Mouse (Mus musculus) common myeloid progenitor, adult 5-6 weeks (primary cell): ENCODE results near the gene Rgsl1. TPM values are rescaled to one million over a fixed set of nuclear protein-coding genes. Genes with fewer than 3 reads are reported as not detected.
"Not testable (repeated sequence)": the region's sequence is repeated elsewhere in the genome, so short reads cannot be mapped to it uniquely, and the experiment has no call there.

Experiments
- ATAC-seq: replicated peaks from 2 replicates; pipeline ENCODE4 v1.8.0; 2016; ENCODE audit warnings: low read depth, mild to moderate bottlenecking, moderate TSS enrichment, inconsistent platforms; ENCODE audit not compliant: poor library complexity, severe bottlenecking
- total RNA-seq: library from RNA; stranded (forward); fragments of 200-1000, 187-1606 nt; gene quantifications from 2 replicates; pipeline ENCODE4 v1.2.3, GENCODE M21; 2017

Gene Rgsl1
- total RNA-seq, 1 experiment from 2014 or later, result not detected

- no peak for ATAC-seq
Measured at GRCm38 (mm10) chr1:153778205-153778604, 65.7 kb downstream of the Rgsl1 start.

- ATAC-seq, result no peak
Measured at GRCm38 (mm10) chr1:153776257-153776656, 67.7 kb downstream of the Rgsl1 start.

- ATAC-seq, result no peak
Measured at GRCm38 (mm10) chr1:153775174-153775573, 68.8 kb downstream of the Rgsl1 start.

- ATAC-seq, result no peak
Measured at GRCm38 (mm10) chr1:153770776-153771167, 73.2 kb downstream of the Rgsl1 start.

- ATAC-seq, result no peak
Measured at GRCm38 (mm10) chr1:153769998-153770775, 73.8 kb downstream of the Rgsl1 start.

GRCm38 (mm10) chr1:153769571-153769970 is 74.4 kb downstream of the Rgsl1 start:
- not testable (repeated sequence) for ATAC-seq

GRCm38 (mm10) chr1:153768465-153768864 is 75.5 kb downstream of the Rgsl1 start:
- ATAC-seq, result peak; percentile 62

GRCm38 (mm10) chr1:153767281-153767680 is 76.7 kb downstream of the Rgsl1 start:
- ATAC-seq, result no peak

- ATAC-seq, result no peak
Measured at GRCm38 (mm10) chr1:153766298-153766697, 77.6 kb downstream of the Rgsl1 start.

GRCm38 (mm10) chr1:153764136-153764535 is 79.8 kb downstream of the Rgsl1 start:
- ATAC-seq, result no peak

GRCm38 (mm10) chr1:153753725-153754464 is 90.0 kb downstream of the Rgsl1 start:
- no peak for ATAC-seq

GRCm38 (mm10) chr1:153752521-153752920 is 91.4 kb downstream of the Rgsl1 start:
- peak; percentile 12; the same call in 1 of the 2 replicates for ATAC-seq

GRCm38 (mm10) chr1:153751763-153752301 is 92.1 kb downstream of the Rgsl1 start:
- peak; percentile 67 for ATAC-seq

- ATAC-seq, result 0 out of 2 replicates have a peak, but pooled peaks have one; percentile 7
Measured at GRCm38 (mm10) chr1:153750054-153750453, 93.9 kb downstream of the Rgsl1 start.

GRCm38 (mm10) chr1:153749211-153749801 is 94.6 kb downstream of the Rgsl1 start, which contains the start of gene Rnasel:
Gene Rnasel, plus strand, starts transcription at chr1:153749426.
- ATAC-seq, result peak; percentile 44

DNA sequence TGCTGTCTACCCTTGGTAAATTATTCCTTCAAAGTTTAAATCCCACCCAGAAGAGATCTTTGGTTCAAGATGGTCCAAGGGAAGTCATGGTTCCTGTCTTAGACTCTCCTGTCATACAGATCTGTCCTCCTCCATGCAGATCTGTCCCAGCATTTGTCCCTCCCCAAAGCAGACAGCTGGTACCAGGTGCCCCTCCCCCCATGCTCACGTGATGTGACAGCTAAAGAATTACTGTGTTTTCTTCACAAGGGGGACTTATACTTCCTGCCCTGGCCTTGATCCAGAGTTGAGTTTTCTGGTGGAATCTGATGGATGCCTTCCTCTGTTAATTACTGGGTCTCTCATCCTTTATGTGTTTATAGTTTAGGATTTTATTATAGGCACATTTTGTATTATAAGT is 95.4 kb downstream of the Rgsl1 start:
- peak; percentile 17; the same call in 1 of the 2 replicates for ATAC-seq

GRCm38 (mm10) chr1:153747861-153748530 is 95.9 kb downstream of the Rgsl1 start:
- no peak for ATAC-seq

GRCm38 (mm10) chr1:153746728-153747127 is 97.2 kb downstream of the Rgsl1 start:
- peak; percentile 27; the same call in 1 of the 2 replicates for ATAC-seq

DNA sequence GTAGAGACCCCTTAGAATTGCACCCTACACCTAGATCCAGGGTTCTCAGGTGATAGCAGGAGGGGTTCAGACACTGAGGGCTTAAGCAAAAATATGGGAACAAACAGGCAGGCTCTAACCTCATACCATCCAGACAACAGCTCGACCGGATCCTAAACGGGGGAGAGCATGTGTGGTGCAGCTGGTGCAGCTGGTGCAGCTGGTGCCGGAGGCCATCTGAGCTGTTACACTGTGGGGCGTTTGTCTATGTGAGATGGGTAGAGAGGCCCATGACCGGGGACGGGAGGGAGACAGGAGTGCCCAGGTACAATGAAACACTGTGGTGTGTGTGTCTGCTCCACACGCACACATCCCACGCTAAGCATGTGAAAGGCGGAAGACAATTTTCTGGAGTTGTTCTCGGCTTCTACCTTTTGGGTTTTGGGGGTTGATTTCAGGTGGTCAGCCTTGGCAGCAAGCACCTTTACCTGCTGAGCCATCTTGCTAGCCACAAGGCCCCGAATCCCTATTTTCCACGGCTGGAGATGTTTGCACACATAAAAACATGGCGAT is 97.7 kb downstream of the Rgsl1 start:
- no peak for ATAC-seq
